Mouse (Mus musculus): ENCODE measurements around the gene Hydin.

DNA sequence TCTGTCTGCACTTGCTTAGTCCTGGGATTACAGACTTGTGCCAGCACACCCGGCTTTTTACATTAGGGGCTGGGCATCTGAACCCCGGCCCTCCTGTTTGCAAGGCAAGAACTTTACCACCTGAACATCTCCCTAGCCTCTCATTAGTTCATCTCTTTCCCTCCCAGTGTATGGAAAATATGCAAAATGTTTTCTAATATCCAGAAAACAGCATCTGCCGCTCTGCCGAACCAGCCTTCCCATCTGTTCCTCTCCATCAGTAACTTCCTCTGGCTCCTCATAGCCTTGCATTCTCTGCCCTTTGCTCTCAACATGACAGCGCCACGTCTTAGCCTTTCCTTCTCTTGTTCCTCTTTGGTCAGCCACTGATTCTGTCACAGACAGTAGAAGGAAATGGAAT lies 210.5 kb downstream of the Hydin start:
- TF ChIP-seq CTCF (IDR thresholded peaks at IDR 0.05; ENCODE audit: borderline replicate concordance, insufficient read depth, low read length) (no peak), POLR2A (IDR thresholded peaks at IDR 0.05; ENCODE audit: low read depth, low read length) (no peak)

Measured in embryonic fibroblast, embryonic 13.5 days (primary cell).